Mouse (Mus musculus): ENCODE data around the gene Bicra. TPM values are rescaled to one million over a fixed set of nuclear protein-coding genes. Genes with fewer than 3 reads are reported as not detected.

Bicra gene
- polyA plus RNA-seq, 1 experiment, result 21.2 TPM

GRCm38 (mm10) chr7:16024603-16025222 lies 23.0 kb downstream of the Bicra start:
- TF ChIP-seq CTCF (IDR thresholded peaks at IDR 0.05; ENCODE audit: insufficient read depth, low read length) (no peak), POLR2A (IDR thresholded peaks at IDR 0.05; ENCODE audit: borderline replicate concordance, extremely low read depth, low read depth, low read length) (no peak)
- H3K4me1 ChIP-seq (ENCODE audit: control insufficient read depth, insufficient read depth, low read length), result peaks cover 13% of the 10 kb centered on the region
- no peak overlapping the region for H3K4me3 ChIP-seq (replicated peaks; ENCODE audit: extremely low read depth, low read depth, low read length)
- DNase-seq, result no peak
- 73% methylated on average over 8 of the region's 8 CpGs for WGBS

GRCm38 (mm10) chr7:16019256-16020094 lies 28.2 kb downstream of the Bicra start:
- no peak for DNase-seq
- WGBS, result 56% methylated on average over 5 of the region's 5 CpGs
- peaks cover 18% of the 10 kb centered on the region for H3K4me1 ChIP-seq (ENCODE audit: control insufficient read depth, insufficient read depth, low read length)
- TF ChIP-seq POLR2A (IDR thresholded peaks at IDR 0.05; ENCODE audit: borderline replicate concordance, extremely low read depth, low read depth, low read length), result no peak
- TF ChIP-seq CTCF (IDR thresholded peaks at IDR 0.05; ENCODE audit: insufficient read depth, low read length), result no peak
- H3K4me3 ChIP-seq (replicated peaks; ENCODE audit: extremely low read depth, low read depth, low read length), result no peak overlapping the region

- 24% methylated on average over 9 of the region's 9 CpGs for WGBS
- DNase-seq, result peak; percentile 38
- H3K4me1 ChIP-seq (ENCODE audit: control insufficient read depth, insufficient read depth, low read length), result peaks cover 18% of the 10 kb centered on the region
- H3K4me3 ChIP-seq (replicated peaks; ENCODE audit: extremely low read depth, low read depth, low read length), result no peak overlapping the region
- no peak for TF ChIP-seq POLR2A (IDR thresholded peaks at IDR 0.05; ENCODE audit: borderline replicate concordance, extremely low read depth, low read depth, low read length)
- no peak for TF ChIP-seq CTCF (IDR thresholded peaks at IDR 0.05; ENCODE audit: insufficient read depth, low read length)
Observed at GRCm38 (mm10) chr7:16018016-16018810, 29.5 kb downstream of the Bicra start.

- 51% methylated on average over 5 of the region's 5 CpGs for WGBS
- TF ChIP-seq CTCF (IDR thresholded peaks at IDR 0.05; ENCODE audit: insufficient read depth, low read length), result no peak
- TF ChIP-seq POLR2A (IDR thresholded peaks at IDR 0.05; ENCODE audit: borderline replicate concordance, extremely low read depth, low read depth, low read length), result no peak
- no peak for DNase-seq
- H3K4me3 ChIP-seq (replicated peaks; ENCODE audit: extremely low read depth, low read depth, low read length), result no peak overlapping the region
- peaks cover 28% of the 10 kb centered on the region for H3K4me1 ChIP-seq (ENCODE audit: control insufficient read depth, insufficient read depth, low read length)
Observed at GRCm38 (mm10) chr7:16015384-16015783, 32.3 kb downstream of the Bicra start.

- TF ChIP-seq POLR2A (IDR thresholded peaks at IDR 0.05; ENCODE audit: borderline replicate concordance, extremely low read depth, low read depth, low read length) (no peak), CTCF (IDR thresholded peaks at IDR 0.05; ENCODE audit: insufficient read depth, low read length) (no peak)
- DNase-seq, result no peak
- Histone ChIP-seq H3K4me3 (replicated peaks; ENCODE audit: extremely low read depth, low read depth, low read length) (no peak overlapping the region), H3K4me1 (ENCODE audit: control insufficient read depth, insufficient read depth, low read length) (peaks cover 26% of the 10 kb centered on the region)
- 71% methylated on average over 8 of the region's 8 CpGs for WGBS
Observed at GRCm38 (mm10) chr7:16014521-16015175, 33.1 kb downstream of the Bicra start.

- no peak for DNase-seq
- H3K4me1 ChIP-seq (ENCODE audit: control insufficient read depth, insufficient read depth, low read length), result peaks cover 22% of the 10 kb centered on the region
- no peak for TF ChIP-seq POLR2A (IDR thresholded peaks at IDR 0.05; ENCODE audit: borderline replicate concordance, extremely low read depth, low read depth, low read length)
- TF ChIP-seq CTCF (IDR thresholded peaks at IDR 0.05; ENCODE audit: insufficient read depth, low read length), result no peak
- H3K4me3 ChIP-seq (replicated peaks; ENCODE audit: extremely low read depth, low read depth, low read length), result no peak overlapping the region
- 71% methylated on average over 5 of the region's 5 CpGs for WGBS
Observed at GRCm38 (mm10) chr7:16013722-16014275, 33.9 kb downstream of the Bicra start.

- Histone ChIP-seq H3K4me3 (replicated peaks; ENCODE audit: extremely low read depth, low read depth, low read length) (no peak overlapping the region), H3K4me1 (ENCODE audit: control insufficient read depth, insufficient read depth, low read length) (peaks cover 19% of the 10 kb centered on the region)
- TF ChIP-seq POLR2A (IDR thresholded peaks at IDR 0.05; ENCODE audit: borderline replicate concordance, extremely low read depth, low read depth, low read length) (no peak), CTCF (IDR thresholded peaks at IDR 0.05; ENCODE audit: insufficient read depth, low read length) (peak; percentile 55)
- DNase-seq, result no peak
- WGBS, result 67% methylated on average over 11 of the region's 11 CpGs
Observed at GRCm38 (mm10) chr7:16012576-16013263, 35.0 kb downstream of the Bicra start.

- Histone ChIP-seq H3K4me1 (ENCODE audit: control insufficient read depth, insufficient read depth, low read length) (peaks cover 19% of the 10 kb centered on the region), H3K4me3 (replicated peaks; ENCODE audit: extremely low read depth, low read depth, low read length) (no peak overlapping the region)
- WGBS, result 31% methylated on average over 7 of the region's 7 CpGs
- TF ChIP-seq CTCF (IDR thresholded peaks at IDR 0.05; ENCODE audit: insufficient read depth, low read length) (no peak), POLR2A (IDR thresholded peaks at IDR 0.05; ENCODE audit: borderline replicate concordance, extremely low read depth, low read depth, low read length) (no peak)
- no peak for DNase-seq
Observed at GRCm38 (mm10) chr7:16011418-16012085, 36.2 kb downstream of the Bicra start.

Measured in lung, adult 2 months (tissue).